Mouse (Mus musculus) heart, adult 2 months (tissue): Measurements from ENCODE around the gene Cabcoco1.

Experiments used
- CTCF ChIP-seq: fragments of 200-600 bp; IDR thresholded peaks from 2 replicates; pipeline ENCODE4 v1.8.1; 2022; ENCODE audit warnings: antibody characterized with exemption, mild to moderate bottlenecking, moderate library complexity
- EP300 ChIP-seq: fragments of 200-500 bp; IDR thresholded peaks from 2 replicates; pipeline ENCODE4 v1.6.1; 2011; ENCODE audit warnings: low read depth, low read length, control low read depth; ENCODE audit not compliant: insufficient read depth
- POLR2A ChIP-seq: fragments of 200-500 bp; IDR thresholded peaks from 2 replicates; pipeline ENCODE4 v1.6.1; 2011; ENCODE audit warnings: mild to moderate bottlenecking, low read depth, low read length, control low read depth; ENCODE audit not compliant: insufficient read depth

DNA sequence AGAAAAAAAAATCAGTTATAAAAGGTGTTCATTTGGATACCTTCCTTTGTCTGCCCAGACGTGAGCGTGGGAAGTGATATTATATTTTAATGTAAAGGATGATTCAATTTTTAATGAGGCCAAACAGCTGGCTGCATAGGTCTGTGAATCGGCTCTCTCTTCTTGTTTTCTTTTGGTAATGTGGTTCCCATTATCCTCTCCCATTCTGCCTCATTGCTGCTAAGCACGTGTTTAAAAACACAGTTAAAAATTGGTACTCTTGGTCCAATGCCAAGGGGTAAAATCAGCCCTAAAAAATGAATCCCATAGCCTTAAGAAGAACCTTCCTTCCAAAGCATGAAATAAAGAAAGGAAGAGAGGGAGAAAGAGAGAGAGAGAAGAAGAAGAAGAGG is 17.1 kb upstream of the Cabcoco1 start:
- TF ChIP-seq EP300 (no peak), CTCF (no peak), POLR2A (no peak)
